Mouse (Mus musculus) forebrain, embryonic 10.5 days (tissue): ENCODE results near the gene Il17rb. TPM values are rescaled to one million over a fixed set of nuclear protein-coding genes. Genes with fewer than 3 reads are reported as not detected.
A peak's percentile ranks its signal among the peaks of the same experiment; 100 is the strongest.

ENCODE experiments used
- DNase-seq: peaks from one replicate; pipeline ENCODE4 v3.0.0-alpha.2; 2017; ENCODE audit warnings: low spot score; ENCODE audit errors: extremely low spot score
- H3K27ac ChIP-seq: fragments of 300-500 bp; sonication (generic); 2 replicates; pipeline ENCODE4 v1.5.1; 2016; ENCODE audit warnings: mild to moderate bottlenecking
- H3K27me3 ChIP-seq: fragments of 300-500 bp; sonication (generic); 2 replicates; pipeline ENCODE4 v1.6.1; 2016; ENCODE audit warnings: mild to moderate bottlenecking; ENCODE audit not compliant: poor library complexity, severe bottlenecking
- H3K36me3 ChIP-seq: fragments of 300-500 bp; sonication (generic); replicated peaks from 2 replicates; pipeline ENCODE4 v1.6.1; 2016; ENCODE audit warnings: mild to moderate bottlenecking, moderate library complexity
- H3K4me1 ChIP-seq: fragments of 300-500 bp; sonication (generic); 2 replicates; pipeline ENCODE4 v1.6.1; 2016
- H3K4me3 ChIP-seq: fragments of 300-500 bp; sonication (generic); 2 replicates; pipeline ENCODE4 v1.5.1; 2016; ENCODE audit warnings: mild to moderate bottlenecking, moderate library complexity
- H3K9me3 ChIP-seq: fragments of 300-500 bp; sonication (generic); 2 replicates; pipeline ENCODE4 v1.6.1; 2016; ENCODE audit warnings: mild to moderate bottlenecking, moderate library complexity
- WGBS: fragments of 180-500 bp; shearing (Covaris S2); methylation state at CpG from one replicate; pipeline ENCODE4 v1.1.7; 2016; 5-methylcytosine and 5-hydroxymethylcytosine counted together
- polyA plus RNA-seq: library from polyadenylated mRNA; unstranded; fragments of >200 nt; fragmentation: Nextera tagmentation; extraction: Ambion mirVana; gene quantifications from 2 replicates; pipeline ENCODE4 v1.2.1, GENCODE M21; 2016

The Il17rb gene
- polyA plus RNA-seq, 1 experiment from 2014 or later: 0.76 TPM

DNA sequence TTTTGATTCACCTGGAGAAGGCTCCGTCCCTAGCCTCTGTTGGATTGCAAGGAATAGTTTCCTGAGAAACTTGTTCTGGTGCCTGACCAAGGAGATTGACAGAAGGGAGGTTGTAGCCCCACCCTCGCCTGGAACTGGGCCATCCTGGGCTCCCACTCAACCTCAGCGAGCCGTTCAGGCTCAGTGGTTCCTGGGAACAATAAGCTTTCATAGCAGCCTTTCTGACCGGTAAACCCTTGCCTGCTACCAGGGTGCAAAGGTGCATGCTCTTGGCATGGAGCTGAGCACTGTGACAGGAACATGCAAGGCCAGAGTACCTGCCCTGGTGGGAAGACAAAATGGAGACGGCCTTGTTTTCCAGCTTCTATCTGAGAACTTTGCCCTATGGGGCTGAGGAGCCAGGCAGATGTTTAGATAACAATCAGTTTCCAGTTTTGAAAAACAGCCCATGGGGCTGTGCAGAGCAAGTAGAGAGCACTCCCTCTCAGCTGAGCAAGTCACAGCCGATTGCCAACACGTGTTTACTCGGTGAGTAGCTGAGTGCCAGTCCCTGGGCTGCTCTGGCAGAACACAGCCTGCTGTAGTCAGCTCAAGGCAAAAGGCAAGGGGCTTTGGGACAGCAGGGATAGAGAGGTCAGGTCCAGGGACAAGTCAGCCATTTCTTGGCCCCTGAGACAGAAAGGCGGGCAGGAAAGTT is 1.3 kb upstream of the Il17rb start:
- no peak for DNase-seq
- H3K4me3 ChIP-seq: no peak overlapping the region
- WGBS: 82% methylated on average over 10 of the region's 10 CpGs
- H3K27me3 ChIP-seq: peaks cover 51% of the 10 kb centered on the region
- no peaks in the 10 kb centered on the region for H3K9me3 ChIP-seq
- no peaks in the 10 kb centered on the region for H3K36me3 ChIP-seq
- peaks cover 17% of the 10 kb centered on the region for H3K4me1 ChIP-seq
- H3K27ac ChIP-seq: no peak overlapping the region

DNA sequence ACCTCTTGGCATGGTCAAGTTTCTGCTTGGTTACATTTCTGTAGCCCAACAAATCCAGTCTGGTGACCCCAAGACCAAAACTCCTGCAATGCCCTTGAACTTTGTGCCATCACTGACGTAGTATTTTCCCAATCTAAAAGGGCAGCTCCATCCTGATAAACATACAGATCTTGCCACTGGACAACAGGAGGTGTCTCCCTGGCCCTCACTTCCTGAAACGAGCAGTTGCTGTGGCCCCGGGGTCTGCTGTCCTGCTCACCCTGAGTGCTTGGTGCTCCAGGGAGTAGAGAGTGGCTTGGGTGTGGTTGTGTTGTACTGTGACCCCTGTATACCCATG is 9.3 kb downstream of the Il17rb start:
- DNase-seq: no peak
- H3K4me3 ChIP-seq: no peak overlapping the region
- H3K27me3 ChIP-seq: no peaks in the 10 kb centered on the region
- no peaks in the 10 kb centered on the region for H3K9me3 ChIP-seq
- H3K36me3 ChIP-seq: peaks cover 41% of the 10 kb centered on the region
- H3K4me1 ChIP-seq: no peaks in the 10 kb centered on the region
- H3K27ac ChIP-seq: no peak overlapping the region
- WGBS: 86% methylated on average over 3 of the region's 3 CpGs

DNA sequence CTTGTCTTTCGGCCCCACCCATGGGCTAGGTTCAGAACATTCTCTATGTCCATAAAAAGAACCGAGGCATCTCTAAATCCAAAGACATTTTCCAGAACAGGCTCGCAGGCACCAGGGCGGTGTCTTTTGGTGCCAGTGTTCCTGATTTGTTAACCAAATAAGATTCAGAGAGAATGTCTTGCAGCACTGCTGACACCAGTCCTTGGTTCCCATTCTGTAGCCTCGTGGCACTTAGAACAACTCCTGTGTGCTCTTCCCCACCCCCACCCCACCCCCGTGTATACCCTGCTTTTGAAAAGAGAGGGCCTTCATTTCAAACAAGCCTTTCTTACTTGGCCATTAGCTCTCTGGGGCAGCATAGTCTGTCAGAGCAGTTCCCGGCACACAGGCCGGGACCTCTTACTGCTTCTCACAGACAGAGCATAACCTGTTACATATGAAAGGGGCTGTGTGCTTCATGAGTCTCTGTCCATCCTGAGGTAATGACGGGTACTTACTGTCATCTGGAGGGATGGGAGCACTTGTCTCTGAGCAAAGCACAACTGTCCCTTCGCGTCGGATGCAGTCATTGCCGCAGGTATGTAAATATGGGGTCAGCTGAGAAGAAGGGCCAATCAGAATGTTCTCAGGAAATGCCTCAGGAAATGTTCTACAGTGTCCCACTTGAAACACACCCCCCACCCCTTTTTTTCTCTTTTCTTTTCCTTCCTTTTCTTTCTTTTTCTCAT is 9.8 kb downstream of the Il17rb start:
- no peak overlapping the region for H3K4me3 ChIP-seq
- no peaks in the 10 kb centered on the region for H3K27me3 ChIP-seq
- peaks cover 46% of the 10 kb centered on the region for H3K36me3 ChIP-seq
- H3K27ac ChIP-seq: no peak overlapping the region
- WGBS: 85% methylated on average over 13 of the region's 13 CpGs
- DNase-seq: no peak
- H3K9me3 ChIP-seq: no peaks in the 10 kb centered on the region
- H3K4me1 ChIP-seq: no peaks in the 10 kb centered on the region

DNA sequence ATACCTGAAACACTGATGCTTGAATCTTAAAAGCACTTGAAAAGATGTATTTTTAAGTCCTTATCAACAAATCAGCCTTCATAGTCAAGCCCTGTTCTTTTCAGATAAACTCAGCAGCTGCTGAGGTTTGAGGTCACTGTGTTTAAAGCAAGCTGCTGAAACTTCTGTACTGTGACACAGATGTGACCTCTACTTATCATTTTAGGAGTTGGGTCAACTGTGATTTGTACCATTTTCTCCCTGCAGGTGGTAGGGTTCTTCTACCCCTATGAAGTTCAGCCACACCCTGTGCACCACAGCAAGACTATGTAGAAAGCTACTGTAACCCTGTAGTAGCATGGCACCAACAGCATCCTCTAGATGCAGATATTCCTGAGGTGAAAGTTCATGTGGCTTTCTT is 11.4 kb downstream of the Il17rb start:
- no peak overlapping the region for H3K4me3 ChIP-seq
- no peaks in the 10 kb centered on the region for H3K4me1 ChIP-seq
- DNase-seq: no peak
- H3K27ac ChIP-seq: no peak overlapping the region
- no peaks in the 10 kb centered on the region for H3K27me3 ChIP-seq
- H3K36me3 ChIP-seq: peaks cover 62% of the 10 kb centered on the region
- H3K9me3 ChIP-seq: no peaks in the 10 kb centered on the region

DNA sequence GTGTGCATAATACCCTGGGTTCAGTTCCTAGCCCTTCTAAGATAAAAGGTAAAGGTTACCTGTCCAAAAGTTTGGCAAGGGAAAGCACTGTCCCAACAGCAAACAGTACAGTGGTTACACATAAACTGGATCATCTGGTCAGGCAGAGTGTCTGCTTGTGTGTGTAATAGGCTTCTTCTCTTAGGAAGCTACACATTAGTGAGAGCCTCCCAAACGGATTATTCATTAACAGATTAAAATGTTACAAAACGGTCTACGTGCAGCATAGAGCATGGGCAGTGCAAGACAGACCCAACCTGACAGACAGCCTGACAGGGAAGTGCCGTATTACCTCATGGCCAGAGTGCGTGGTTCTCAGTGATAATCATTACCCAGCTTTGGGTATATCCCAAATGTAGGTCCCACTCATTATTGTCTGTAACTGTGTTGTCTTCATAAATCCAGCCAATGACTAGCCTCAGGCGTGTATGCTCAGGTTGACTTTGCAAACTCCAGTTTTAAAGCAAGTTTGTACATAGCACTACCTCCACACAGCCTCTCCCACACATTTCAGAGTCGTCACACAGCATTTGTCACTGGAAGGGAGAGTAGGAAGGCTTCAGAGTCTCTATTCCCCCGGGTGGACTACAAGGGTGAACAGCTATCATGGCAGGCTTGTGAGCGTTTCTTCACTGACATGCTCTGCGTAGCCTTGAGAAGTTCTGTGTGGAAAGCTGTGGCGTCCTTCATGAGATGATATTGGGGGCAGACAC is 12.5 kb downstream of the Il17rb start:
- H3K27me3 ChIP-seq: no peaks in the 10 kb centered on the region
- no peaks in the 10 kb centered on the region for H3K9me3 ChIP-seq
- no peak for DNase-seq
- H3K36me3 ChIP-seq: peaks cover 74% of the 10 kb centered on the region
- WGBS: 96% methylated on average over 11 of the region's 11 CpGs
- H3K4me1 ChIP-seq: no peaks in the 10 kb centered on the region
- no peak overlapping the region for H3K27ac ChIP-seq
- H3K4me3 ChIP-seq: no peak overlapping the region

DNA sequence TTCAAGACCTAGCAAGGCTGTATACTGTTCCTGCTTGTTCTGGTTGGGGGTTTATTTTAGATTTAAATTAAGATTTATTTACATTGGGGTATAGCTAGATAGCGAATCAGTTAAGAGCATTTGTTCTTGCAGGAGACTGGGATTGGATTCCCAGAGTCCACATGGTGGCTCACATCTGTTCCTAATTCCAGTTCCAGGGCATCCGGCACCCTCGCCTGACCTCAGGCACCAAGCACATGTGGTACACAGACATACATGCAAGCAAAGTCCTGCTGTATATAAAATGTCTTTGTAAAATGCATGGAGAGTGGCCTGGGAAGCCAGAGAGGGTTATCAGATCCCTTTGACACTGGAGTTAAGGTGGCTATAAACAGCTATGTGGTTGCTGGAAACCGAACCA is 13.7 kb downstream of the Il17rb start:
- H3K9me3 ChIP-seq: no peaks in the 10 kb centered on the region
- no peak overlapping the region for H3K4me3 ChIP-seq
- H3K4me1 ChIP-seq: no peaks in the 10 kb centered on the region
- peaks cover 86% of the 10 kb centered on the region for H3K36me3 ChIP-seq
- 81% methylated on average over 4 of the region's 4 CpGs for WGBS
- H3K27ac ChIP-seq: no peak overlapping the region
- no peaks in the 10 kb centered on the region for H3K27me3 ChIP-seq
- no peak for DNase-seq

DNA sequence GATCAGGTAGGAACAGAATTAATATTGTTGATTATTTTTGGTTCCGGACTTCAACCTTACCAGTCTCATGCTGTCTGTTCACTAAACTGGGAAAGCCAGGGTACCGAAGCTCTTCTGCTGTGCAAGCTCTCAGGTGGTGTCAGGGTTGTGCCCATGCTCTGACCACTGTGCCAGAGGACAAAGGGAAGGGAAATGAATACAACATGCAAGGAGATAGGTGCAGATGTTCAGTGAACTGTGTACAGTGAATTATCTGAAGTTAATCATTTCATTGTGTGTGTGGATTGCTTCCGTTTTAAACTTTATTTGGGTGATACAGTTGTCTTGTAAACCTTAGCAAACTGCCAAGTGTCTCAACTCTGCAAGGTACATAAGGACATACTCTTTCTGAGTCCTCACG is 20.4 kb downstream of the Il17rb start:
- 96% methylated on average over 4 of the region's 4 CpGs for WGBS
- H3K36me3 ChIP-seq: peaks cover 100% of the 10 kb centered on the region
- no peaks in the 10 kb centered on the region for H3K27me3 ChIP-seq
- no peaks in the 10 kb centered on the region for H3K9me3 ChIP-seq
- no peaks in the 10 kb centered on the region for H3K4me1 ChIP-seq
- no peak overlapping the region for H3K4me3 ChIP-seq
- H3K27ac ChIP-seq: no peak overlapping the region
- DNase-seq: no peak

DNA sequence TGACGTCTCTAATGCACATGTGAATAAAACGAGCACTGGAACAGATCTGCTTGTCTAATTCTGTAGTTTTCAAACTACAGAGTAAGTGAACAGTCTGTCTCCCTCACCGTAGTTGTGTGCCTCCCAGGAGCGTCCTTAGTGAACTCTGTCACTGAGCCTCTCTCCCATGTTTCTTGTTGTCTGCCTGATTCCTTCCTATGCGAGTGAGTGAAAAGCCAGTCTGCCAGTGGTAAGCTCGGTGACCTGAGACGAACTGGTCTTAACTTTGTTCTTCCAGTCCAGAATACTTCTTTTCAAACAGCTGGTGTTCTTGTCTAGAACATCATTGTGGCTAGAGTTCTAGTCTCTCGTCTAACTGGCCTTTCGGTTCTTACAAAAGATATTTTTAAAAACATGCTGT is 21.0 kb downstream of the Il17rb start:
- Histone ChIP-seq H3K36me3 (peaks cover 100% of the 10 kb centered on the region), H3K27ac (no peak overlapping the region), H3K27me3 (no peaks in the 10 kb centered on the region), H3K9me3 (no peaks in the 10 kb centered on the region), H3K4me1 (no peaks in the 10 kb centered on the region), H3K4me3 (no peak overlapping the region)
- DNase-seq: no peak
- 91% methylated on average over 9 of the region's 9 CpGs for WGBS

DNA sequence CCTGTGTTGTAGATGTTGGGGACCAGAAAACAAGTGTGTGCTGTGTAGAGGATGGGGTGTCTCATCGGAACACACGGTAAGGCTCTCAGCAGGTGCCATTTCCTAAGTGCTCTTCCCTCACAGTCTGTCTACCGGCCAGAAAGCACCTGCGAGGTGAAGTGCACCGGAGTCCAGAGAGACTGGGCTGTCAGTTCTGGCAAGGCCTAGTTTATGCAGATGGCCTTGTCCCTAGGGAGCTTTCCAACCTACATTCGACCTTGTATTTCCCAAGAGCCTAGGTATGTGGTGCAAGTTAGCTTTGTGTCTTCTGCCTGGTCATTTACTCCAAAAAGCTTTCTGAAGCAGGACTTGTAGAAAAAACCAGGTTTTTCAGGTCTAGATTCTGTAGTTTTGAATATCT is 21.4 kb downstream of the Il17rb start:
- Histone ChIP-seq H3K9me3 (no peaks in the 10 kb centered on the region), H3K4me3 (no peak overlapping the region), H3K27me3 (no peaks in the 10 kb centered on the region), H3K4me1 (no peaks in the 10 kb centered on the region), H3K27ac (no peak overlapping the region), H3K36me3 (peaks cover 100% of the 10 kb centered on the region)
- DNase-seq: no peak
- WGBS: 94% methylated on average over 6 of the region's 6 CpGs

DNA sequence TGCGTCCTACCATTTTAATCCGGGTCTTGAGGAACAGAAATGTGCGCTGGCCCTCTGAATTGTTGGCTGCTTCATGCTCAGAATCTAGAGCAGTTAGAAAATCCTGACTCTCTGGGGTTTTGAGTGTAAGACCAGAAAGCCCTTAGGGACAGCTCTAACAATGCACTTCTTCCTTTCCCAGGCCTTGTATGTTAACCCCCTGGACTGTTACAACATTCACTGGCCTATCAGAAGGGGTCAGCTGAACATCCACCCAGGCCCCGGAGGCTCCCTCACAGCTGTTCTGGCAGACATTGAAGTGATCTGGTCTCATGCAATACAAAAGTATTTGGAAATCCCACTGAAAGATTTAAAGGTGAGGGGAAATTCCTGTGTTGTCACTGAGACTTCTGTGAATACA is 22.6 kb downstream of the Il17rb start:
- H3K36me3 ChIP-seq: peaks cover 100% of the 10 kb centered on the region
- WGBS: 97% methylated on average over 4 of the region's 4 CpGs
- H3K4me3 ChIP-seq: no peak overlapping the region
- H3K4me1 ChIP-seq: no peaks in the 10 kb centered on the region
- DNase-seq: no peak
- H3K27me3 ChIP-seq: no peaks in the 10 kb centered on the region
- H3K9me3 ChIP-seq: peaks cover 5% of the 10 kb centered on the region; the same call in 1 of the 2 replicates
- H3K27ac ChIP-seq: no peak overlapping the region

DNA sequence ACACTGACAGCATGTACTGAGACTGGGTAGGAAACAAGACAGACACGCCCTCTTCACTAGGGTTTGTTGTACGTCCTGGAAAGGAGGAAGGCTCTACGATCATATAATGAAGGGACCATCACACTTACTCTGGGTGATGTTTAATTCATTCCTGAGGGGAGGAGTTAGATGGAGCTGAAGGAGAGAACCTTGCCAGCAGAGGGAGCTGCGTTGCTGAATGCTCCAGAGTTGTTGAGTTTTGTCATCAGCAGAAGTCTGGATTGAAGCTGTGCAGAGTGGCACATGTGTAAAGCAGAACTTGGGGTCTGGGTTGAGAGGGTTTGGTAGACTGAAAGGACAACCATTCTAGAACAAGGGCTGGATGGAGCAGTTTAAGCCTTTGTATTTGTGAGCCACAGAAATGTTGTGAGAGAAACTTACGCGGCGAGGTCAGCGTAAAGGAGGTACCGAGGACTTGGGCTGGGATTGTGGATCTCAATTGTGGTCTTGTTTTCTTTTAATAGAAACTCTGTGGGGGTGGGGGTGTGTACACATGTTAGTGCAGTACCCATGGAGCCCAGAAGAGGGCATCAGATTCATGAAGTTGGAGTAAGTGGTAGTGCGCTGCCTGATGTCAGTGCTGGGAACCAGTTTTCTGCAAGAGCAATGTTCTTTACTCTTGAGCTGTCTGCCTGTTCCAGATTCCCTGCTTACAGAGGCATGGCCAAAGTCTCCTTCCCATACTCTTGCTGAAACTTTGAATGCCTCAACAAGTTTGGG is 28.1 kb downstream of the Il17rb start:
- Histone ChIP-seq H3K9me3 (peaks cover 12% of the 10 kb centered on the region; the same call in 1 of the 2 replicates), H3K27me3 (no peaks in the 10 kb centered on the region), H3K36me3 (peaks cover 72% of the 10 kb centered on the region), H3K4me3 (no peak overlapping the region), H3K4me1 (peaks cover 11% of the 10 kb centered on the region), H3K27ac (no peak overlapping the region)
- 93% methylated on average over 10 of the region's 10 CpGs for WGBS
- no peak for DNase-seq

DNA sequence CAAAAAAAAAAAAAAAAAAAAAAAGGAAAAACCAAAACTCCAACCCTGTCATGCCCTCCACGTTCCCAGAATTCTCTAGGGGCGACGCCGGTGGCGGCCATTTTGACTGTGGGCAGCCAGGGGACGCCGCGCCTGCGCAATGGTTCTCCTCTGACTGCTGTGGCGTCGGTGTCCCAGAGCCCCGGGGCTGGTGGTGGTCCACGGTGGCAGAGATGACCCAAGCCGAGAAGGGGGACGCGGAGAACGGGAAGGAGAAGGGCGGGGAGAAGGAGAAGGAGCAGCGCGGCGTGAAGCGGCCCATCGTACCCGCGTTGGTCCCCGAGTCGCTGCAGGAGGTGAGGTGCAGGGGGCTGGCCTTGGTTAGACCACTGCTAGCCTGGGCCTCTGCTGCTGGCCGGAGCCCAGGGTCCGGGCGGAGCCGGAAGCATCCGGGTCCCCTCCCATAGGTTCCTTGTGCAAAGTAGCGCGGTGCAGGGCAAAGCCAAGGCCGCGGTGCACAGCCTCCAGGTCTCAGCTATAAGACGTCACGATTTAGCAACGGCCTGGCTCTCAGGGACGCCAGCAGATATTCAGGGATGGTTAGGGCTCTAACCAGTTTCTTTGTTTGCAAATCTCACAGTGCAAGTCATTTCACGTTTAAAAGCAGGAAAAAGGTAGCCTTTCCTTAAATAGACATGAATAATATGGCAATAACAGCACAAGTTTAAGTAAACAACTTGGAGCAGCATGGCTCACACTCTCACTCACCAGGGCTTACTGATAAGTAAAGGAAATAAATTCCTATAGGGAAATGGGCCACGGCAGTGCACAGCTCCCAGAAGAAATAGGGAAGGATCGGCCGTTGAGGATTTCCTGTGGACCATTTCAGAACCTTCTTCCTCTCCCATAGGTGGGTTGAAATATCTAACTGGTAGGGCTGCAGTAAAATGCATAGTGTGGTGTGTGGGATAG is 30.2 kb downstream of the Il17rb start, which contains the start of gene Actr8:
Gene Actr8, plus strand, starts transcription at position 84 of the 951 bp plus-strand sequence.
- Histone ChIP-seq H3K27me3 (no peaks in the 10 kb centered on the region), H3K4me3 (peak within 1 kb of the TSS; percentile 79), H3K36me3 (peaks cover 72% of the 10 kb centered on the region), H3K27ac (peak within 1 kb of the TSS; percentile 95), H3K4me1 (peaks cover 11% of the 10 kb centered on the region), H3K9me3 (peaks cover 12% of the 10 kb centered on the region; the same call in 1 of the 2 replicates)
- DNase-seq: peak; percentile 93
- 4% methylated on average over 44 of the region's 44 CpGs for WGBS
